Mouse (Mus musculus): ENCODE results near the gene Gm11273. TPM values are rescaled to one million over a fixed set of nuclear protein-coding genes. Genes with fewer than 3 reads are reported as not detected.
"Not testable (repeated sequence)": the region's sequence is repeated elsewhere in the genome, so short reads cannot be mapped to it uniquely, and the experiment has no call there.

Gm11273 gene
- 3.2 and 7.4 TPM in 2 replicates for polyA plus RNA-seq (2011; ENCODE audit: insufficient read depth, insufficient read length, low read depth, missing spikeins)

GRCm38 (mm10) chr13:21501182-21501581 is at the start of gene Gm11273:
Gene Gm11273, minus strand, starts transcription at chr13:21501418.
- not testable (repeated sequence) for H3K4me3 ChIP-seq (ENCODE audit: low read depth, low read length); H3K9me3 ChIP-seq (replicated peaks; ENCODE audit: control insufficient read depth, insufficient read depth, low read length, poor library complexity, severe bottlenecking); H3K4me1 ChIP-seq (ENCODE audit: control insufficient read depth, insufficient read depth, low read length); H3K27me3 ChIP-seq (ENCODE audit: control insufficient read depth, insufficient read depth, low read length, poor library complexity, severe bottlenecking); H3K36me3 ChIP-seq (ENCODE audit: control insufficient read depth, insufficient read depth, low read length, poor library complexity, severe bottlenecking); H3K9ac ChIP-seq (ENCODE audit: low read depth, poor library complexity, severe bottlenecking); H3K27ac ChIP-seq (ENCODE audit: insufficient read depth, low read length)

- H3K36me3 ChIP-seq (ENCODE audit: control insufficient read depth, insufficient read depth, low read length, poor library complexity, severe bottlenecking), result no peaks in the 10 kb centered on the region
These were observed 49.3 kb upstream of the Gm11273 start for GRCm38 (mm10) chr13:21550416-21551110.

GRCm38 (mm10) chr13:21549487-21549886 is 48.3 kb upstream of the Gm11273 start:
- Histone ChIP-seq H3K9me3 (replicated peaks; ENCODE audit: control insufficient read depth, insufficient read depth, low read length, poor library complexity, severe bottlenecking) (no peaks in the 10 kb centered on the region), H3K9ac (ENCODE audit: low read depth, poor library complexity, severe bottlenecking) (no peak overlapping the region), H3K36me3 (ENCODE audit: control insufficient read depth, insufficient read depth, low read length, poor library complexity, severe bottlenecking) (no peaks in the 10 kb centered on the region), H3K4me3 (ENCODE audit: low read depth, low read length) (no peak overlapping the region), H3K27ac (ENCODE audit: insufficient read depth, low read length) (no peak overlapping the region), H3K4me1 (ENCODE audit: control insufficient read depth, insufficient read depth, low read length) (no peaks in the 10 kb centered on the region), H3K27me3 (ENCODE audit: control insufficient read depth, insufficient read depth, low read length, poor library complexity, severe bottlenecking) (no peaks in the 10 kb centered on the region)
- TF ChIP-seq EP300 (IDR thresholded peaks at IDR 0.05; ENCODE audit: insufficient read depth, low read depth, low read length), result no peak
- no peak for TF ChIP-seq CTCF (IDR thresholded peaks at IDR 0.05; ENCODE audit: low read depth, low read length)
- TF ChIP-seq POLR2A (IDR thresholded peaks at IDR 0.05; ENCODE audit: insufficient read depth, low read length), result no peak

More at GRCm38 (mm10) chr13:21550416-21551110, 49.3 kb upstream of the Gm11273 start:
- Histone ChIP-seq H3K9me3 (replicated peaks; ENCODE audit: control insufficient read depth, insufficient read depth, low read length, poor library complexity, severe bottlenecking) (no peaks in the 10 kb centered on the region), H3K4me3 (ENCODE audit: low read depth, low read length) (no peak overlapping the region), H3K9ac (ENCODE audit: low read depth, poor library complexity, severe bottlenecking) (no peak overlapping the region), H3K27me3 (ENCODE audit: control insufficient read depth, insufficient read depth, low read length, poor library complexity, severe bottlenecking) (no peaks in the 10 kb centered on the region), H3K4me1 (ENCODE audit: control insufficient read depth, insufficient read depth, low read length) (no peaks in the 10 kb centered on the region), H3K27ac (ENCODE audit: insufficient read depth, low read length) (no peak overlapping the region)
- TF ChIP-seq POLR2A (IDR thresholded peaks at IDR 0.05; ENCODE audit: insufficient read depth, low read length) (no peak), EP300 (IDR thresholded peaks at IDR 0.05; ENCODE audit: insufficient read depth, low read depth, low read length) (no peak), CTCF (IDR thresholded peaks at IDR 0.05; ENCODE audit: low read depth, low read length) (no peak)

- H3K36me3 ChIP-seq (ENCODE audit: control insufficient read depth, insufficient read depth, low read length, poor library complexity, severe bottlenecking), result no peaks in the 10 kb centered on the region
- H3K4me1 ChIP-seq (ENCODE audit: control insufficient read depth, insufficient read depth, low read length), result no peaks in the 10 kb centered on the region
- H3K9ac ChIP-seq (ENCODE audit: low read depth, poor library complexity, severe bottlenecking), result no peak within 1 kb of the TSS
- H3K4me3 ChIP-seq (ENCODE audit: low read depth, low read length), result no peak within 1 kb of the TSS
- H3K27ac ChIP-seq (ENCODE audit: insufficient read depth, low read length), result no peak within 1 kb of the TSS
- H3K27me3 ChIP-seq (ENCODE audit: control insufficient read depth, insufficient read depth, low read length, poor library complexity, severe bottlenecking), result no peaks in the 10 kb centered on the region; the same call in 1 of the 2 replicates
- TF ChIP-seq CTCF (IDR thresholded peaks at IDR 0.05; ENCODE audit: low read depth, low read length) (no peak), EP300 (IDR thresholded peaks at IDR 0.05; ENCODE audit: insufficient read depth, low read depth, low read length) (no peak), POLR2A (IDR thresholded peaks at IDR 0.05; ENCODE audit: insufficient read depth, low read length) (no peak)
- H3K9me3 ChIP-seq (replicated peaks; ENCODE audit: control insufficient read depth, insufficient read depth, low read length, poor library complexity, severe bottlenecking), result no peaks in the 10 kb centered on the region
These were observed 41.5 kb upstream of the Gm11273 start, which contains the start of gene Olfr1366 for GRCm38 (mm10) chr13:21542708-21543107. Gene Olfr1366, minus strand, starts transcription at chr13:21542808.

DNA sequence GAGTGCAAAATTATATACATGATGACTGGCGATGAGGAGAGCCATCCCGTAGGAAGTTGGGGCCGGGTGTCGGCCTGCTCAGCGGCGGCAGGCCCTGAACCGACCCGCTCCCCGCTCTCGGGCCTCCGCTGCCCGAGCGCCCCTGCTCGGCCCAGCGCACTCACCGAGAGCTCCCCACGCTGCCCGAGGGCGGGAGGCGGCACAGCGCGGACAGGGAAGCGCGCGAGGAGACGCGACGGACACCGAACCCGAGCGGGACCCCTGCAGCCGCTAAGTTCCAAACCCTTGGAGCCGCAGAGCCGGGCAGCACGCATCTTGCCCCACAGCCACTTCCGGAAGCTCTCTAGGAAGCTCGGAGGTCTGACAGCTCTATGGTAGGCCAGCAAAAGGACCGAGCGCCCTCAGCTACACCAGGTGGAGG is 29.6 kb upstream of the Gm11273 start, which contains the start of gene Zkscan8:
Zkscan8 (minus strand) TSS at position 340 of the 421 bp plus-strand sequence.
- TF ChIP-seq POLR2A (IDR thresholded peaks at IDR 0.05; ENCODE audit: insufficient read depth, low read length) (no peak), CTCF (IDR thresholded peaks at IDR 0.05; ENCODE audit: low read depth, low read length) (no peak), EP300 (IDR thresholded peaks at IDR 0.05; ENCODE audit: insufficient read depth, low read depth, low read length) (no peak)
- Histone ChIP-seq H3K4me3 (ENCODE audit: low read depth, low read length) (peak within 1 kb of the TSS; percentile 80), H3K27me3 (ENCODE audit: control insufficient read depth, insufficient read depth, low read length, poor library complexity, severe bottlenecking) (no peaks in the 10 kb centered on the region), H3K9me3 (replicated peaks; ENCODE audit: control insufficient read depth, insufficient read depth, low read length, poor library complexity, severe bottlenecking) (no peaks in the 10 kb centered on the region), H3K27ac (ENCODE audit: insufficient read depth, low read length) (no peak within 1 kb of the TSS), H3K9ac (ENCODE audit: low read depth, poor library complexity, severe bottlenecking) (peak within 1 kb of the TSS; percentile 88), H3K4me1 (ENCODE audit: control insufficient read depth, insufficient read depth, low read length) (no peaks in the 10 kb centered on the region), H3K36me3 (ENCODE audit: control insufficient read depth, insufficient read depth, low read length, poor library complexity, severe bottlenecking) (peaks cover 3% of the 10 kb centered on the region; the same call in 1 of the 2 replicates)

DNA sequence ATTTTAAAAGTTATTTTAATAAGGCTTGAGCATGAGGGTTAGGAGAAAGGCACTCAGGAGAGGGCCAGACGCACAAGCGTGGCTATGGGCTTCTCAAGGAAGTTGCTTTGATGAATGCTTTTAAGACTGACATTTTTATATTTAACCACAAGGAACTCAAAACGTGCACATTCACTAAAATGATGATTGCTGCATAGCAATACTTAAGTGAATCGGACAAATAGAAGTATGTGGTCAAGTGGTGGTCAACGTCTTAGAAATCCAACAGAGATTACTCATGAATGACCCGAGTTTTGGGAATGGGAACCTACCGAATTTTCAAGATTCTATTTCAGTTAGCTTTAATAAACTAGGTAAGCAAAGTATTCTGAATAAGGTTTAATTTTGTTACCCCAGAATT is 28.9 kb upstream of the Gm11273 start:
- Histone ChIP-seq H3K27ac (ENCODE audit: insufficient read depth, low read length) (no peak overlapping the region), H3K9me3 (replicated peaks; ENCODE audit: control insufficient read depth, insufficient read depth, low read length, poor library complexity, severe bottlenecking) (no peaks in the 10 kb centered on the region), H3K4me1 (ENCODE audit: control insufficient read depth, insufficient read depth, low read length) (no peaks in the 10 kb centered on the region), H3K9ac (ENCODE audit: low read depth, poor library complexity, severe bottlenecking) (peak overlapping the region; percentile 88), H3K4me3 (ENCODE audit: low read depth, low read length) (peak overlapping the region; percentile 55), H3K36me3 (ENCODE audit: control insufficient read depth, insufficient read depth, low read length, poor library complexity, severe bottlenecking) (peaks cover 4% of the 10 kb centered on the region), H3K27me3 (ENCODE audit: control insufficient read depth, insufficient read depth, low read length, poor library complexity, severe bottlenecking) (no peaks in the 10 kb centered on the region)
- TF ChIP-seq EP300 (IDR thresholded peaks at IDR 0.05; ENCODE audit: insufficient read depth, low read depth, low read length), result no peak
- no peak for TF ChIP-seq POLR2A (IDR thresholded peaks at IDR 0.05; ENCODE audit: insufficient read depth, low read length)
- TF ChIP-seq CTCF (IDR thresholded peaks at IDR 0.05; ENCODE audit: low read depth, low read length), result no peak

All from ES-Bruce4 (cell line).